Mouse (Mus musculus) thymus, adult 2 months (tissue): ENCODE data around the gene Efnb2.

ENCODE experiments used
- CTCF ChIP-seq: fragments of 200-500 bp; IDR thresholded peaks from 2 replicates; pipeline ENCODE4 v1.5.1; 2012; ENCODE audit warnings: mild to moderate bottlenecking, control low read depth, low read length, moderate library complexity, borderline replicate concordance; ENCODE audit not compliant: control insufficient read depth, poor library complexity, insufficient read depth; ENCODE audit errors: extremely low read depth
- POLR2A ChIP-seq: fragments of 200-500 bp; IDR thresholded peaks from 2 replicates; pipeline ENCODE4 v1.6.1; 2012; ENCODE audit warnings: mild to moderate bottlenecking, low read length, control low read depth, moderate library complexity; ENCODE audit not compliant: control insufficient read depth, poor library complexity, insufficient read depth; ENCODE audit errors: extremely low read depth

GRCm38 (mm10) chr8:8685517-8685916 lies 24.5 kb upstream of the Efnb2 start:
- TF ChIP-seq POLR2A = no peak
- TF ChIP-seq CTCF = no peak
